Mouse (Mus musculus): ENCODE data around the gene Srgap2. TPM values are rescaled to one million over a fixed set of nuclear protein-coding genes. Genes with fewer than 3 reads are reported as not detected.

Srgap2 gene
- total RNA-seq, 2 experiments from 2014 or later = 12.0 to 40.9 TPM

GRCm38 (mm10) chr1:131475306-131475705 is 51.8 kb downstream of the Srgap2 start:
- ATAC-seq (replicated peaks; ENCODE audit: poor library complexity) = no peak

- ATAC-seq (replicated peaks; ENCODE audit: poor library complexity) = peak; percentile 52
These were observed 53.5 kb downstream of the Srgap2 start for GRCm38 (mm10) chr1:131473631-131474118.

GRCm38 (mm10) chr1:131470597-131470996 is 56.6 kb downstream of the Srgap2 start:
- peak; percentile 94 for ATAC-seq (replicated peaks; ENCODE audit: poor library complexity)

GRCm38 (mm10) chr1:131465855-131466254 is 61.3 kb downstream of the Srgap2 start:
- no peak for ATAC-seq (replicated peaks; ENCODE audit: poor library complexity)

- 0 out of 2 replicates have a peak, but pooled peaks have one; percentile 31 for ATAC-seq (replicated peaks; ENCODE audit: poor library complexity)
These were observed 63.1 kb downstream of the Srgap2 start for GRCm38 (mm10) chr1:131463953-131464627.

- ATAC-seq (replicated peaks; ENCODE audit: poor library complexity) = no peak
These were observed 64.5 kb downstream of the Srgap2 start for GRCm38 (mm10) chr1:131462541-131463067.

- ATAC-seq (replicated peaks; ENCODE audit: poor library complexity) = no peak
These were observed 66.1 kb downstream of the Srgap2 start for GRCm38 (mm10) chr1:131460914-131461530.

GRCm38 (mm10) chr1:131455355-131455890 is 71.7 kb downstream of the Srgap2 start:
- no peak for ATAC-seq (replicated peaks; ENCODE audit: poor library complexity)

GRCm38 (mm10) chr1:131454386-131454785 is 72.8 kb downstream of the Srgap2 start:
- no peak for ATAC-seq (replicated peaks; ENCODE audit: poor library complexity)

GRCm38 (mm10) chr1:131453335-131453734 is 73.8 kb downstream of the Srgap2 start:
- no peak for ATAC-seq (replicated peaks; ENCODE audit: poor library complexity)

- ATAC-seq (replicated peaks; ENCODE audit: poor library complexity) = no peak
These were observed 78.8 kb downstream of the Srgap2 start for GRCm38 (mm10) chr1:131448373-131448772.

GRCm38 (mm10) chr1:131447333-131447732 is 79.8 kb downstream of the Srgap2 start:
- ATAC-seq (replicated peaks; ENCODE audit: poor library complexity) = peak; percentile 91

- ATAC-seq (replicated peaks; ENCODE audit: poor library complexity) = peak; percentile 79
These were observed 80.6 kb downstream of the Srgap2 start for GRCm38 (mm10) chr1:131446577-131446976.

GRCm38 (mm10) chr1:131438556-131438955 is 88.6 kb downstream of the Srgap2 start:
- peak; percentile 83 for ATAC-seq (replicated peaks; ENCODE audit: poor library complexity)

GRCm38 (mm10) chr1:131437975-131438374 is 89.2 kb downstream of the Srgap2 start:
- ATAC-seq (replicated peaks; ENCODE audit: poor library complexity) = peak; percentile 48

- ATAC-seq (replicated peaks; ENCODE audit: poor library complexity) = no peak
These were observed 90.5 kb downstream of the Srgap2 start for GRCm38 (mm10) chr1:131436609-131437008.

GRCm38 (mm10) chr1:131431456-131432246 is 95.5 kb downstream of the Srgap2 start:
- ATAC-seq (replicated peaks; ENCODE audit: poor library complexity) = no peak

- ATAC-seq (replicated peaks; ENCODE audit: poor library complexity) = peak; percentile 52
These were observed 99.9 kb downstream of the Srgap2 start for GRCm38 (mm10) chr1:131427140-131427821.

GRCm38 (mm10) chr1:131423061-131423460 is 104.1 kb downstream of the Srgap2 start:
- no peak for ATAC-seq (replicated peaks; ENCODE audit: poor library complexity)

- ATAC-seq (replicated peaks; ENCODE audit: poor library complexity) = no peak
These were observed 106.0 kb downstream of the Srgap2 start for GRCm38 (mm10) chr1:131421113-131421512.

Measured in megakaryocyte progenitor cell, adult 5-6 weeks (primary cell).